Mouse (Mus musculus) embryonic fibroblast, embryonic 13.5 days (primary cell): ENCODE measurements around the gene Tmeff2.

Experiments
- CTCF ChIP-seq: IDR thresholded peaks from 2 replicates; pipeline ENCODE4 v1.5.1; 2011; ENCODE audit warnings: mild to moderate bottlenecking, control low read depth, low read length, moderate library complexity, borderline replicate concordance; ENCODE audit not compliant: insufficient read depth
- POLR2A ChIP-seq: IDR thresholded peaks from 2 replicates; pipeline ENCODE4 v1.6.1; 2011; ENCODE audit warnings: low read depth, mild to moderate bottlenecking, control low read depth, low read length, moderate library complexity

DNA sequence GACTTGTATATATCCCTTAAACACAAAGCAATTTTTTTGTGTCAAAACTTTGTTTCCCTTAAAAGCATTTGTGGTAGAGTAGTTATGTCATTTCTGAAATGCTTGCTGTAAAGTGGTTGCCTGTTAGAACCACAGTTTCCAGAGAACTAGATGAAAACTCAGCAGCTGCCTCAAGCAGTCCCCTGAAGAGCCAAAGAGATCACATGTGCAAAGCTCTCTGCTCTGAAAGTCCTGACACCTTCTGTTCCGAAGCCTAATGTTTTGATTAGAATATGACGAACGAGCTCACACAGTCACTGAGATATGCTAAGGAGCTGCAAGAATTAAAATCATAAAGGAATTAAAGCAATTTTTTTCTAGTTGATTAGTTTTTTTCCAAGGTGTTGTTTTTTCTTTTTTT lies 107.9 kb downstream of the Tmeff2 start:
- no peak for TF ChIP-seq CTCF
- TF ChIP-seq POLR2A = no peak
